Mouse (Mus musculus): ENCODE measurements around the gene Gm10518. TPM values are rescaled to one million over a fixed set of nuclear protein-coding genes. Genes with fewer than 3 reads are reported as not detected.

Gm10518 gene
- polyA plus RNA-seq (2015; fragmentation: Nextera tagmentation; extraction: Ambion mirVana) = 0.08 and 0.13 TPM in 2 replicates

DNA sequence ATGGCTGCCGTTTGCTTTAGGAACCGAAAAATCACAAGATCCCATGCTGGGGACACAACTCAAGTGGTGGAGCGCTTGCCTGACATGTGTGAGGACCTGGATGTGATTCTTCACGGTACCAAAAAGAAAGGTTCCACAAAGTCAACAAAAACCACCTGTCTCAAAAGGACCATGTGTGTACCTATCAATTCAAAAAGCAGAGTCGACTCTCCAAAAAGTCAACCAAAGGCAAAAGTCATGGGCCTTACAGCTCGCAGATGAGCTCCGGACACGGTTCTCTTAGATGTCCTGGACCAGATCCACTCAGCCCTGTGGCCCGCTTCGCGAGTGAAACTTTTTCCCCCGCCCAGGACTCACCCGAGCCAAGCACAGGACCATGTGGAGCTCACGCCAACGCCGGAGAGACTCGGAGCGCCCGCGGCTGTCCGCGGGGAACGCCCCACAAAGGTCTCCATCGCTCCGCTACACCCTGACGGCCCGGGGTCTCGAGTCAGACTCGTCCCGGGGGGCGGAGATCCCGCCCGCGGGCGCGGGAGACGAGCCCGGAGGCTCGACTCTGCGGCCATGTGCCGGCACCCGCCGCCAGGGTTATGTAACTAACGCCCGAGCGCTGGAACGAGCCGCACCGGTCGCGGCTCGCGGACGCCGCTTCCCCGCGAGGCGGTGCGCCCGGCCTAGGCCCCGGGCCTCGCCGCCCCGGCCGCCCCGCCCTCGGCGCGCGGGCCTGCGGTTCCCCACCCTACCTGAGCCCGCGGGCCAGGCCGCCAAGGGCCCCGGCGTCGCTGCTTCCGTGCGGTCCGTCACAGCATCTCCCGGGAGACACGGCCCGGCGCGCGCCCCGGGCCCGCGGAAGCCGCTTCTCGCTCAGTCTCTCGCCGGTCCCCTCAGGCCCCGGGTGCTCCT, at the start of gene Gm10518:
TSS of gene Gm10518 (plus strand) at position 767 of the 903 bp plus-strand sequence.
- Histone ChIP-seq H3K4me2 (ENCODE audit: low read depth, low read length) (peak within 1 kb of the TSS; percentile 91), H3K9ac (ENCODE audit: low read depth, low read length) (peak within 1 kb of the TSS; percentile 98), H3K36me3 (ENCODE audit: control insufficient read depth, insufficient read depth) (peaks cover 11% of the 10 kb centered on the region), H3K9me3 (replicated peaks; ENCODE audit: control insufficient read depth, low read length) (no peaks in the 10 kb centered on the region), H3K4me1 (ENCODE audit: control insufficient read depth, low read depth, low read length) (peaks cover 46% of the 10 kb centered on the region), H3K4me3 (ENCODE audit: low read depth, low read length) (peak within 1 kb of the TSS; percentile 95), H3K27me3 (ENCODE audit: control insufficient read depth, insufficient read depth, low read depth, low read length) (no peaks in the 10 kb centered on the region), H3K27ac (ENCODE audit: low read length) (peak within 1 kb of the TSS; percentile 100)
- peak; percentile 66 for ATAC-seq (ENCODE audit: low read depth)
- WGBS (ENCODE audit: insufficient replicate concordance) = under 1% methylated on average over 94 of the region's 94 CpGs

DNA sequence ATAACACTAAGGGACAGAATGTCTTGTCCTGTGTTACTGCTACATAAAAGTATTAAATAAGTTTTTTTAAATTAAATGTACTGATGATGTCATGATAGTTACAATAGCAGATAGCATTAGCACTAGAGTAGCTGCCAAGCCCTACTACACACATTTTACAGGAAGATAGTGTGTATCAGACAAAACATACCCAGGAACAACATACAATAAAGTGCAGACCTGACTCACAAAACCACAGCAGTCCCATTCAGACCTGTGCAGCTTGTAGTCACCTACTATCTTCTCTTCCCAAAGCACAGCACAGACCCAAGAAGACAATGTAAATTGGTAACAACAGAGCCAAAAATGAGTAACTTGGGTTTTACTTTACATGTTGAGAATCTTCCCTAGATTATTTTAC, 46.7 kb upstream of the Gm10518 start:
- Histone ChIP-seq H3K4me2 (ENCODE audit: low read depth, low read length) (no peak overlapping the region), H3K36me3 (ENCODE audit: control insufficient read depth, insufficient read depth) (peaks cover 59% of the 10 kb centered on the region), H3K9me3 (replicated peaks; ENCODE audit: control insufficient read depth, low read length) (no peaks in the 10 kb centered on the region), H3K27me3 (ENCODE audit: control insufficient read depth, insufficient read depth, low read depth, low read length) (no peaks in the 10 kb centered on the region), H3K27ac (ENCODE audit: low read length) (no peak overlapping the region), H3K4me3 (ENCODE audit: low read depth, low read length) (no peak overlapping the region), H3K4me1 (ENCODE audit: control insufficient read depth, low read depth, low read length) (no peaks in the 10 kb centered on the region), H3K9ac (ENCODE audit: low read depth, low read length) (no peak overlapping the region)
- ATAC-seq (ENCODE audit: low read depth) = no peak

GRCm38 (mm10) chr1:179760086-179760485, 43.1 kb upstream of the Gm10518 start:
- Histone ChIP-seq H3K9ac (ENCODE audit: low read depth, low read length) (no peak overlapping the region), H3K9me3 (replicated peaks; ENCODE audit: control insufficient read depth, low read length) (no peaks in the 10 kb centered on the region), H3K27me3 (ENCODE audit: control insufficient read depth, insufficient read depth, low read depth, low read length) (no peaks in the 10 kb centered on the region), H3K4me3 (ENCODE audit: low read depth, low read length) (no peak overlapping the region), H3K4me1 (ENCODE audit: control insufficient read depth, low read depth, low read length) (no peaks in the 10 kb centered on the region), H3K27ac (ENCODE audit: low read length) (no peak overlapping the region), H3K4me2 (ENCODE audit: low read depth, low read length) (no peak overlapping the region), H3K36me3 (ENCODE audit: control insufficient read depth, insufficient read depth) (peaks cover 55% of the 10 kb centered on the region)
- 78% methylated on average over 5 of the region's 5 CpGs for WGBS (ENCODE audit: insufficient replicate concordance)
- ATAC-seq (ENCODE audit: low read depth) = no peak

DNA sequence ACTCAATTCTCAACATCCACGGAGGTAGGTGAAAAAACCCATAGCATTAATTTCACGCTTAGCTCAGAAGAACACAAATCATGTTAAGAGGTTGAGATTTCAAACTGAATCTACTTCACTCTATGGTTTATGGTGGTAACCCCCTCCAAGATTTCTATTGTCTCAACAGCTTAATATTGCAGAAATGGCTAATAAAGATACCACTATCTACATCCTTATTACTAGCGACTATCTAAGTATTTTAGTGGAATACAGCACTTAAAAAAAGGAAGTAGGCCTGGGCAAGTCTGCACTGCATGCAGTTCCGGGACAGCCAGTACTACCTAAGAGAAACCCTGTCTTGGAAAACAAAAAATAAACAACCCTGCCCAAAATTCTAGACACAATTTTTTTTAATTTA, 42.6 kb upstream of the Gm10518 start:
- Histone ChIP-seq H3K4me3 (ENCODE audit: low read depth, low read length) (no peak overlapping the region), H3K4me2 (ENCODE audit: low read depth, low read length) (no peak overlapping the region), H3K27me3 (ENCODE audit: control insufficient read depth, insufficient read depth, low read depth, low read length) (no peaks in the 10 kb centered on the region), H3K4me1 (ENCODE audit: control insufficient read depth, low read depth, low read length) (no peaks in the 10 kb centered on the region), H3K36me3 (ENCODE audit: control insufficient read depth, insufficient read depth) (peaks cover 52% of the 10 kb centered on the region), H3K27ac (ENCODE audit: low read length) (no peak overlapping the region), H3K9ac (ENCODE audit: low read depth, low read length) (no peak overlapping the region), H3K9me3 (replicated peaks; ENCODE audit: control insufficient read depth, low read length) (no peaks in the 10 kb centered on the region)
- 85% methylated on average over 4 of the region's 4 CpGs for WGBS (ENCODE audit: insufficient replicate concordance)
- ATAC-seq (ENCODE audit: low read depth) = no peak

DNA sequence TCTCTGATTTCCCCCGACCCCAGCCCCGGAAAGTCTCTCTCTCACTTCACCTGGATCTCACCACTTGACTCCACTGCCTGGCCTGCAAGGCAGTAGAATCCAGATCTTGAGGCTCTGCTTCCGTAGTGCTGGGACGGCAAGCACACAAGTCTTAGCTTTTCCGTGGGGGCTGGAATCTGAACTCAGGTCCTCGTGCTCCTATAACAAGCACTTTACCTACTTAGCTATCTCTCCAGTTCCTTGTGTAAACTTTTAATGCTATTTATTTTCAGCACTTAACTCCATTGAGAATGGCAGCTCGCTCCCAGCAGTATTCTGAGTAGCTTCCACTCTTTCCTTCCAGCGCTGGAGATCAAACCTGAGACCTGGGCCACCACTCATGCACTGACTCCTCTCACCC, 26.3 kb upstream of the Gm10518 start:
- no peak for ATAC-seq (ENCODE audit: low read depth)
- H3K9ac ChIP-seq (ENCODE audit: low read depth, low read length) = no peak overlapping the region
- H3K27me3 ChIP-seq (ENCODE audit: control insufficient read depth, insufficient read depth, low read depth, low read length) = no peaks in the 10 kb centered on the region
- 89% methylated on average over 8 of the region's 8 CpGs for WGBS (ENCODE audit: insufficient replicate concordance)
- peaks cover 76% of the 10 kb centered on the region for H3K36me3 ChIP-seq (ENCODE audit: control insufficient read depth, insufficient read depth)
- H3K9me3 ChIP-seq (replicated peaks; ENCODE audit: control insufficient read depth, low read length) = no peaks in the 10 kb centered on the region
- no peaks in the 10 kb centered on the region for H3K4me1 ChIP-seq (ENCODE audit: control insufficient read depth, low read depth, low read length)
- no peak overlapping the region for H3K4me3 ChIP-seq (ENCODE audit: low read depth, low read length)
- H3K4me2 ChIP-seq (ENCODE audit: low read depth, low read length) = no peak overlapping the region
- no peak overlapping the region for H3K27ac ChIP-seq (ENCODE audit: low read length)

DNA sequence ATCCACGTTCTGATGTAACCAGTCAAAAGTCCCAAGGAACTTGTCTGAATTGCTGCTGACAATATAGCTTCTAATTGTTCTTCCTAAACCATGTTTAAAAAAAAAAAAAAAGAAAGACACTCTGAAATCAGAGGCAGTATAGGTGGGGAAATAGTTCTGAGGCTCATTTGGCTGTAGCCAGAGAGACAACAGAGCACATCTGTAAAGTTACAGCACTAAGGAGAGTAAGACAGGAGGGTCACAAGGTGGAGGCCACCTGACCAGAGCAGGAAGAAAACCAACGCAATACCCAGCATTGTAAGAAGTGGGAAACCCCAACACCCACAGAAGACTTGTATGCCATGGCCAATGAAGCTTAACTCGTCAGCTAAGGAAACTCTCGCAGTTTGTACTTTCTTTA, 19.1 kb upstream of the Gm10518 start:
- ATAC-seq (ENCODE audit: low read depth) = no peak
- H3K4me1 ChIP-seq (ENCODE audit: control insufficient read depth, low read depth, low read length) = no peaks in the 10 kb centered on the region
- H3K36me3 ChIP-seq (ENCODE audit: control insufficient read depth, insufficient read depth) = peaks cover 62% of the 10 kb centered on the region
- H3K9me3 ChIP-seq (replicated peaks; ENCODE audit: control insufficient read depth, low read length) = no peaks in the 10 kb centered on the region
- H3K9ac ChIP-seq (ENCODE audit: low read depth, low read length) = no peak overlapping the region
- no peak overlapping the region for H3K4me2 ChIP-seq (ENCODE audit: low read depth, low read length)
- no peak overlapping the region for H3K4me3 ChIP-seq (ENCODE audit: low read depth, low read length)
- H3K27me3 ChIP-seq (ENCODE audit: control insufficient read depth, insufficient read depth, low read depth, low read length) = no peaks in the 10 kb centered on the region
- no peak overlapping the region for H3K27ac ChIP-seq (ENCODE audit: low read length)
- WGBS (ENCODE audit: insufficient replicate concordance) = 81% methylated on average over 4 of the region's 4 CpGs

- no peak overlapping the region for H3K4me2 ChIP-seq (ENCODE audit: low read depth, low read length)
- H3K27ac ChIP-seq (ENCODE audit: low read length) = no peak overlapping the region
- peaks cover 62% of the 10 kb centered on the region for H3K36me3 ChIP-seq (ENCODE audit: control insufficient read depth, insufficient read depth)
- H3K9ac ChIP-seq (ENCODE audit: low read depth, low read length) = no peak overlapping the region
- no peaks in the 10 kb centered on the region for H3K27me3 ChIP-seq (ENCODE audit: control insufficient read depth, insufficient read depth, low read depth, low read length)
- ATAC-seq (ENCODE audit: low read depth) = no peak
- H3K4me3 ChIP-seq (ENCODE audit: low read depth, low read length) = no peak overlapping the region
- no peaks in the 10 kb centered on the region for H3K4me1 ChIP-seq (ENCODE audit: control insufficient read depth, low read depth, low read length)
- 77% methylated on average over 5 of the region's 5 CpGs for WGBS (ENCODE audit: insufficient replicate concordance)
- no peaks in the 10 kb centered on the region for H3K9me3 ChIP-seq (replicated peaks; ENCODE audit: control insufficient read depth, low read length)
Measured at GRCm38 (mm10) chr1:179785502-179785901, 17.7 kb upstream of the Gm10518 start.

DNA sequence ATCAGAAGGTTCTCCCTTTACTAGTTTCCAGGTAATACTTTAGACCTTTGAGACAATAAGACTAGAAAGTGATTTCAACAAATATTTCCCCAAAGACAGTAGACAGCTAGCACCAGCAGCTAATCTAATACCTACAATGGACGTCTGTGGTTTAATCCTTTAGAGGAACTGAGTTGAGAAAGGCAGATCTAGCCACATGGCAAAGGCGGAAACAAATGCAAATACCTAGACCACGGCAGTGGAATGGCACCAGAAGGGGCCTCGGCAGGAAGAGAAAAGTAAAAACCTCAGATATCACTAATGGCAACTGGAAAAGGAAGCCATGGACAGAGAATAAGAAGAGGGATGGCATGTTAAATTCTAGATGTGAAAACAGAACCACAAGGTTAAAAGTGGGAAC, 15.9 kb upstream of the Gm10518 start:
- H3K4me3 ChIP-seq (ENCODE audit: low read depth, low read length) = no peak overlapping the region
- ATAC-seq (ENCODE audit: low read depth) = no peak
- peaks cover 62% of the 10 kb centered on the region for H3K36me3 ChIP-seq (ENCODE audit: control insufficient read depth, insufficient read depth)
- no peak overlapping the region for H3K9ac ChIP-seq (ENCODE audit: low read depth, low read length)
- no peak overlapping the region for H3K27ac ChIP-seq (ENCODE audit: low read length)
- H3K4me1 ChIP-seq (ENCODE audit: control insufficient read depth, low read depth, low read length) = peaks cover 4% of the 10 kb centered on the region; the same call in 1 of the 2 replicates
- H3K9me3 ChIP-seq (replicated peaks; ENCODE audit: control insufficient read depth, low read length) = no peaks in the 10 kb centered on the region
- WGBS (ENCODE audit: insufficient replicate concordance) = 40% methylated on average over 4 of the region's 4 CpGs
- no peak overlapping the region for H3K4me2 ChIP-seq (ENCODE audit: low read depth, low read length)
- no peaks in the 10 kb centered on the region for H3K27me3 ChIP-seq (ENCODE audit: control insufficient read depth, insufficient read depth, low read depth, low read length)

- Histone ChIP-seq H3K36me3 (ENCODE audit: control insufficient read depth, insufficient read depth) (peaks cover 35% of the 10 kb centered on the region), H3K27me3 (ENCODE audit: control insufficient read depth, insufficient read depth, low read depth, low read length) (no peaks in the 10 kb centered on the region), H3K4me2 (ENCODE audit: low read depth, low read length) (no peak overlapping the region), H3K27ac (ENCODE audit: low read length) (no peak overlapping the region), H3K9me3 (replicated peaks; ENCODE audit: control insufficient read depth, low read length) (no peaks in the 10 kb centered on the region), H3K4me1 (ENCODE audit: control insufficient read depth, low read depth, low read length) (peaks cover 14% of the 10 kb centered on the region), H3K9ac (ENCODE audit: low read depth, low read length) (no peak overlapping the region), H3K4me3 (ENCODE audit: low read depth, low read length) (no peak overlapping the region)
- ATAC-seq (ENCODE audit: low read depth) = no peak
Measured at GRCm38 (mm10) chr1:179798794-179799193, 4.4 kb upstream of the Gm10518 start.

Measured in liver, embryonic 16.5 days (tissue).